In genomic region chr9:71895291-71895690, GRCm38 (mm10) we compare ENCODE assay signal across 9 mouse cellular contexts.
DNase-seq lines count a peak whose midpoint lies in the region; ATAC-seq and TF ChIP-seq lines count a peak whose summit lies in the region.
"Had no signal": no experiment of that assay in that cellular context is flagged by ENCODE, and none has a peak within 500 bp of the region (broad histone marks: within the 10 kb centered on the region; RNA-seq: fewer than 3 reads in every experiment).

No protein-coding gene starts in this region.

- peak overlapping the region; percentile 52; the same call in 1 of the 2 replicates for H3K27ac ChIP-seq in stomach, embryonic 14.5 days (ENCODE audit: low read length)
- H3K27ac ChIP-seq in stomach, postnatal 0 days (replicated peaks), result no peak overlapping the region
- H3K27ac ChIP-seq in limb, embryonic 15.5 days, result 0 out of 2 replicates have a peak overlapping the region, but pooled peaks have one; percentile 55

- TF ChIP-seq EP300 in stomach, postnatal 0 days (optimal IDR thresholded peaks at IDR 0.05), result no peak

- no peaks in the 10 kb centered on the region for H3K27me3 ChIP-seq in stomach, embryonic 14.5 days (ENCODE audit: control insufficient read depth, insufficient read depth, low read length)
- no peaks in the 10 kb centered on the region for H3K27me3 ChIP-seq in stomach, postnatal 0 days (ENCODE audit: control insufficient read depth, insufficient read depth, low read length)
- H3K27me3 ChIP-seq in limb, embryonic 15.5 days, result no peaks in the 10 kb centered on the region

- H3K9me3 ChIP-seq in stomach, embryonic 14.5 days (ENCODE audit: control insufficient read depth, low read depth, low read length), result no peaks in the 10 kb centered on the region
- H3K9me3 ChIP-seq in stomach, postnatal 0 days (ENCODE audit: control insufficient read depth, low read length), result no peaks in the 10 kb centered on the region
- no peaks in the 10 kb centered on the region for H3K9me3 ChIP-seq in limb, embryonic 15.5 days

- 30% methylated on average over 7 of the region's 7 CpGs for WGBS in stomach, embryonic 14.5 days
- WGBS in stomach, postnatal 0 days, result 30% methylated on average over 7 of the region's 7 CpGs
- 19% methylated on average over 7 of the region's 7 CpGs for WGBS in limb, embryonic 15.5 days

- no peaks in the 10 kb centered on the region for H3K36me3 ChIP-seq in stomach, embryonic 14.5 days (ENCODE audit: control insufficient read depth, insufficient read depth, low read length)
- no peaks in the 10 kb centered on the region for H3K36me3 ChIP-seq in stomach, postnatal 0 days (ENCODE audit: control insufficient read depth, insufficient read depth, low read length)
- no peaks in the 10 kb centered on the region for H3K36me3 ChIP-seq in limb, embryonic 15.5 days

- DNase-seq in gastrocnemius, adult 18-20 months (ENCODE audit: low spot score), result peak; percentile 12
- DNase-seq in gastrocnemius, postnatal 36 days, result no peak
- no peak for DNase-seq in stomach, postnatal 0 days (ENCODE audit: low spot score)
- no peak for DNase-seq in frontal cortex, adult 2 months (ENCODE audit: extremely low spot score in 1 of 2, low spot score in 1 of 2)
- DNase-seq in thymus, postnatal 4 days, result no peak
- DNase-seq: spleen, adult 18-20 months had no signal

- peak overlapping the region; percentile 53 for H3K4me2 ChIP-seq in stomach, embryonic 14.5 days (replicated peaks; ENCODE audit: low read depth, low read length)
- no peak overlapping the region for H3K4me2 ChIP-seq in stomach, postnatal 0 days (replicated peaks; ENCODE audit: low read depth)
- H3K4me2 ChIP-seq in limb, embryonic 15.5 days, result no peak overlapping the region

- intact Hi-C loops in gastrocnemius, postnatal 36 days (cut with DNase I), result no loop called here

- peak overlapping the region; percentile 29; the same call in 1 of the 2 replicates for H3K4me3 ChIP-seq in stomach, embryonic 14.5 days (ENCODE audit: low read depth, low read length)
- no peak overlapping the region; the same call in 1 of the 2 replicates for H3K4me3 ChIP-seq in stomach, postnatal 0 days (ENCODE audit: low read depth, low read length)
- peak overlapping the region; percentile 35 for H3K4me3 ChIP-seq in limb, embryonic 15.5 days

- H3K9ac ChIP-seq in stomach, embryonic 14.5 days (replicated peaks; ENCODE audit: low read depth, low read length), result no peak overlapping the region
- no peak overlapping the region for H3K9ac ChIP-seq in stomach, postnatal 0 days (ENCODE audit: low read length)
- no peak overlapping the region for H3K9ac ChIP-seq in limb, embryonic 15.5 days

- peaks cover 23% of the 10 kb centered on the region for H3K4me1 ChIP-seq in stomach, embryonic 14.5 days (ENCODE audit: control insufficient read depth, insufficient read depth, low read length)
- H3K4me1 ChIP-seq in stomach, postnatal 0 days (replicated peaks; ENCODE audit: control insufficient read depth, insufficient read depth), result no peaks in the 10 kb centered on the region
- peaks cover 13% of the 10 kb centered on the region for H3K4me1 ChIP-seq in limb, embryonic 15.5 days

- TF ChIP-seq CTCF in stomach, postnatal 0 days (IDR thresholded peaks at IDR 0.05; ENCODE audit: low read depth), result no peak

- 0 out of 2 replicates have a peak, but pooled peaks have one; percentile 28 for ATAC-seq in stomach, embryonic 14.5 days (ENCODE audit: insufficient number of reproducible peaks, insufficient read depth, low FRiP score, low read depth)
- no peak for ATAC-seq in stomach, postnatal 0 days (ENCODE audit: low FRiP score, low TSS enrichment)
- no peak for ATAC-seq in limb, embryonic 15.5 days (ENCODE audit: insufficient number of reproducible peaks, low FRiP score, low TSS enrichment, low read depth)
- no peak for ATAC-seq in megakaryocyte progenitor cell, adult 5-6 weeks (replicated peaks; ENCODE audit: poor library complexity)
